Mouse (Mus musculus) retina, adult 2 months (tissue): Measurements from ENCODE around the gene Tmem184b.

Experiments used
- DNase-seq: peaks from one replicate; pipeline ENCODE4 v3.0.0-alpha.2; 2012; ENCODE audit warnings: low read depth, low spot score

Gene Tmem184b

GRCm38 (mm10) chr15:79342641-79343337 lies 60.6 kb downstream of the Tmem184b start:
- DNase-seq = no peak

DNA sequence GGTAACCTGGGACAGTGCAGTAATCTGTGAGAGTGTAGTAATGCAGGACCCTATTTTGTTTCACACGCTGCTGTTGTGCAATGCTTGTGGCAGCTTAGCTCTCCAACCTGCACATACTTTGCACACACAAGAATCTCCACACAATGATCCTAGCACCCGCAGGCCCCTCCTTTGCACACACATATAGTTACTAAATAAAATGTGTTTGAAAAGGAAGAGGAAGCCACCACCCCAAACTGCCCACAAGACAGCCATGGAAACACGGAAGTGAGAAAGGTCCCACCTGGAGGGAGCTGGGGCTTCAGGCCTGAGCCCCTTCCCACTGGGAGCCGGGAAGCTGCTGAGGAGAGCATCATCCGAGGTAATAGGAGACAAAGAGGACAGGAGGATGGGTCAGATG lies 64.4 kb downstream of the Tmem184b start:
- no peak for DNase-seq

- DNase-seq = no peak
Measured at GRCm38 (mm10) chr15:79335061-79335655, 68.2 kb downstream of the Tmem184b start.

- DNase-seq = no peak
Measured at GRCm38 (mm10) chr15:79333409-79333808, 70.0 kb downstream of the Tmem184b start.

DNA sequence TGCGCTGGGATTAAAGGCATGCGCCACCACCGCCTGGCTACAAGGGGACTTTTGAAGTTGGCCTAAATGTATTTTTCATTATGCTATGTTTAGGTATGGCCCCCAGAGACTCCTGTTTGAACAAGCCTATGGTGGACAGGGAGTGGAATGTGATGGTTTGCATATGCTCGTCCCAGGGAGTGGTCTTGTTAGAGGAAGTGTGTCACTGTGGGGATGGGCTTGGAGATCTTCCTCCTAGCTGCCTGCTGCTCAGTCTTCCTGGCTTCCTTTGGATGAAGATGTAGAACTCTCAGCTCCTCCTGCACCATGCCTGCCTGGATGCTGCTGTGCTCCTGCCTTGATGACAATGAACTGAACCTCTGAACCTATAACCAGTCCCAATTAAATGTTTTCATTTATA lies 72.8 kb downstream of the Tmem184b start:
- no peak for DNase-seq

DNA sequence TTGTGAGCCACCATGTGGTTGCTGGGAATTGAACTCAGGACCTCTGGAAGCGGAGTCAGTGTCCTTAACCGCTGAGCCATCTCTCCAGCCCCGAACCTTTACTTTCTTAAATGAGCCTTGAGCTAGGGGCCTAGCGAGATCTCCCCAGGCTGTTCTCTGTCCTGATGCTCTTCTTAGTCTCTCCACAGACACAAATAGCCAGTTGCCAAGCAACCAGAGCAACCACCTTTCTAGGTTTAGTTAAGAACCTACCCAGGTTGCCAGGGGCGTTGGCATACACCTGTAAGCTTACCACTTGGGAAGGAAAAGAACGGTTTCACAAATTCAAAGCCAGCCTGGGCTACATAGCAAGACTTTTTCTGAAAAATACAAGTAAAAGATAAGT lies 73.4 kb downstream of the Tmem184b start:
- DNase-seq = no peak

DNA sequence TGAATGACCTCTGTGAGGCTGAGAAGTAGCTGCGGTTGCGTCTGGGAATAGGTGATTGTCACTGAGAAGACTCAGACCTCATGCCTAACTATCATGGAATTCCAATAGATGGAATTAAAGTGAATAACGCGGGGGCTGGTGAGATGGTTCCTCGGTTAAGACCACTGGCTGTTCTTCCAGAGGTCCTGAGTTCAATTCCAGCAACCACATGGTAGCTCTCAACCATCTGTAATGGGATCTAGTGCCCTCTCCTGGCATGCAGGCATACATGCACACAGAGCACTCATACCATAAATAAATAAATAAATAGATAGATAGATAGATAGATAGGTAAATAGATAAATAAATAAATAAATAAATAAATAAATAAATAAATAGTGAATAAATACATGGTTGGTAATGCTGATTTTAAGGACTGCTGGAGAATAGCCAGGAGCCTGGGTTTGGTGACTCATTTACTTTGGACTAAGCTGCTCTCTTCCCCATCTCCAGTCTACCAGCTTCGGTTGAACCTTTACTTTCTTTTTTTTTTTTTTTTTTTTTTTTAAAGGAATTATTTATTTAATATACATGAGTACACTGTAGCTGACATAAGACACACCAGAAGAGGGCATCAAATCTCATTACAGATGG lies 73.9 kb downstream of the Tmem184b start:
- DNase-seq = no peak

DNA sequence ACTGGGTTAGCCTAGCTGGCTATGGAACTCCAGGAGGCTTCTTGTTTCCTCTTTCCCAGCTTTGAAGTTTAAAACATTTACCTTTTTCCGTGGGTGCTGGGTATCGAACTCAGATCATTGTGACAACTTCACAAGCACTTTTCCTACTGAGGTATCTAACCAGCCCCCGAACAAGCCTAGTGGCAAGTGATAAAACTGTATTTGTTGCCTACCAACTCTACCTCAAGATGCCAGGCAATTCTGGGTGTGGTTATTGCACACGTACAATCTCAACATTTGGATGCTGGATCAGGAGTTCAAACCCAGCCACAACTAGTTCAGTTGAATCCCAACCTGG lies 74.5 kb downstream of the Tmem184b start:
- no peak for DNase-seq

GRCm38 (mm10) chr15:79328058-79328938 lies 75.1 kb downstream of the Tmem184b start, which contains the start of gene Pla2g6:
TSS of gene Pla2g6 (minus strand) at chr15:79328390.
- peak; percentile 89 for DNase-seq

DNA sequence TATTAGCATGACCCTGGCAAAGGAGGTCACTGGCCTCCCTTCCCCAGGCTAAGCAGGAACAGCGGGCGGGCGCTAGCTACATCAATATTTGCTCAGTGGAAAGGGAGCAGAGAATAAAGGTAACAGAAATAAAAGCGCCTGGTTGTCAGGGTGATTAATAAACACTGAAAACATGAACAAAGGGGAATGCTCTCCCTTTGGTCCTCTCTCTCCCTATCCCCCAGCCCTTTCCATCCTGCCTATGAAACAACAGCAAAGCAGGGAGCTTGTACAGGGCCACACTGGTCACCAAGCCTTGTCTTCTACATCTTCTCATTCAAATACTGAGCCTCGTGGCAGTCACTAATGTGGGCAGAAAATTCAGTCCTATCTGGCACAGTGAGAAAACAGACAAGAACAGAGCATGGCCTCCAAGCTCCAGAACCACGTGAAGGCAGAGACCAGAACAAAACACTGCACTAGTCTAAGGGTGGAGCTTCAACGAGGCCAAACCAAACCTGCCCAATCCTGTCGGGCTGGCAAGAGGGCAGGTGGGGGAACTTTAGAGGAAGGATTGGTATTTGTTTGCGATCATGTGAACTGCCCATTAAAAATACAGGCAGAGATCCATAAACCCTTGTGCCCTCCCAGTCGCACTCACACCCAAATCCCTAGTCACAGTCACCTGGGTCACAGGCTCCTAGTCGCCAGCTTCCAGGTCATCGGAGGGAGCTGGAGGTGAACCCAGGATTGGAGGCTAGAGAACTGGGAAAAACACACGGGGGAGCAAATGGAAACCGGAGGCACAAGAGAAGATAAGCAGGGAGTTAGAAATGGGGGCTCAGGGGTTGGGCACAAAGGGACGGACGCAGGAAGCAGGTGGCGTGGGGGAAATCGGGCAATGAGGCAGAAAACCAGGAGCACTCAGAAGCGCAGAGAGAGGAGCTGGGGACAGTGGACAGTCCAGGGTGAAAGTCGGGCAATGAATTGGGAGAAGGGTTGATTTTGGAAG lies 76.1 kb downstream of the Tmem184b start:
- DNase-seq = no peak

DNA sequence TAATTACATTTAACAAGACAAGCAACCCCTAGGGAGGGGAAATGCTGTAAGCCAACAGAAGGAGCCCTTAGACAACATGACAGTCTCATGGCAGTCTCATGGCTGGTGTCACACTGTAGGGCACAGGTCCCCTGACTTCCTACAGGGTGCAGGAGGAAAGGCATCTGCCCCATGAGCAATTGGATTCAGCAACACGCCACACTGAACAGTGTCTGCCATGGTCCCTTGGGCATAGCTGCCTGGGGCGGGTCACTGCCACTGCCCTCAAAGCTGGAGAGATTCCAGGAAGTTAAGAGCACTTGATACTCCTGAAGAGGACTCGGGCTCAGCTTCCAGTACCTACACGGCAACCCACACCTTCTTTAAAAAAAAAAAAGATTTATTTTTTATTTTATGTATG lies 77.1 kb downstream of the Tmem184b start:
- DNase-seq = no peak

DNA sequence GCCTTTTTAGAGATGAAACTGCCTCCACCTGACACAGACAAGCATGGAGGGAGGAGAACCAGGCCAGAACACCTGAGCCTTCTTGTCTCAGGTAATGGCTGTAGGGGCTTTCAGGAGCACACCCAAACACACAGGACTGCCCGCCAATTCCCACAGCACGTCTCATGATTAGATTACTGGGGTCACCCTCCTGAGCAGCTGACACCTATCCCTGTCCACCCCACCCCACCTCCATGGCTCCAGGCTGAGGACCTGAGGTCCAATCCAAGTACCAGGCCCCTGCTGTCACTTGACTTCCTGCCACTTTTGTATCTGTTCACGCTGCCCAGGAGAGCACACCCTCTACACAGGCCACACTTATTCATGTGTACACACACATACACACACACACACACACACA lies 77.6 kb downstream of the Tmem184b start:
- DNase-seq = no peak

DNA sequence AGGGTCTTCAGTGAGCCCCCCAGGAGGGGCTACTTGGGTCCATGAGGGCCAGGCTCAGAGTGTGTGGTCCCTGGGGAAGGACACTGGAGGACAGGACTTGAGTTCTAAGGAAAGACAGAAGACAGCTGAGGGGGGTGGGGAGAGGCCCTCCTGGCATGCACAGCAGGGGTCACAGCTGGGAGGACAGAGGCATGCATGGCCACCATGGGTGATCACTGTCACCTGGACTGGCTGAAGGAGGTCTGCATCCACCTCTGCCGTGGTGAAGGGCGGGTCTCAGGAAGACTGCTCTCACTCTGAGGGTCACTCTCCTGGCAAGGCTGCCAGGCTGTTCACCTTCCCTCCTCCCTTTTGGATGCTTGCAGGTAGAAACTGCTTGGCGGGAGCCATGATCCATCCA lies 79.0 kb downstream of the Tmem184b start:
- DNase-seq = no peak

DNA sequence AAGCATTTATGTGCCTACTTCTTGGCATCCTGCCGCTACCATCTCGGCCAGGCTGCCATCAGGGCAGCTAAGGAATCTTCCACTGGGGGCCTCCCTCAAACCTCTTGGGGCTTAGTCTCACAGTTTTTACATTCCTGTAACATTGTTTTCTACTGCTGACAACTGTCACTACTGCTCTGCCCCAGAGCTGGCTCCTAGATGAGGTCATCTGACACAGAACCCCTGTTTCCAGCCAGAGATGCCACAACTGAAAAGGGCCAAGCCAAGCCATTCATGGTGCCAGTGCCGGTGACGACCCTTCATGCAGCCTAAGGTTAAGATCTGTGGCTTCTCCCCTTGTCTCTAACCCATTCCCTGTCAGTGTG lies 79.6 kb downstream of the Tmem184b start:
- no peak for DNase-seq

DNA sequence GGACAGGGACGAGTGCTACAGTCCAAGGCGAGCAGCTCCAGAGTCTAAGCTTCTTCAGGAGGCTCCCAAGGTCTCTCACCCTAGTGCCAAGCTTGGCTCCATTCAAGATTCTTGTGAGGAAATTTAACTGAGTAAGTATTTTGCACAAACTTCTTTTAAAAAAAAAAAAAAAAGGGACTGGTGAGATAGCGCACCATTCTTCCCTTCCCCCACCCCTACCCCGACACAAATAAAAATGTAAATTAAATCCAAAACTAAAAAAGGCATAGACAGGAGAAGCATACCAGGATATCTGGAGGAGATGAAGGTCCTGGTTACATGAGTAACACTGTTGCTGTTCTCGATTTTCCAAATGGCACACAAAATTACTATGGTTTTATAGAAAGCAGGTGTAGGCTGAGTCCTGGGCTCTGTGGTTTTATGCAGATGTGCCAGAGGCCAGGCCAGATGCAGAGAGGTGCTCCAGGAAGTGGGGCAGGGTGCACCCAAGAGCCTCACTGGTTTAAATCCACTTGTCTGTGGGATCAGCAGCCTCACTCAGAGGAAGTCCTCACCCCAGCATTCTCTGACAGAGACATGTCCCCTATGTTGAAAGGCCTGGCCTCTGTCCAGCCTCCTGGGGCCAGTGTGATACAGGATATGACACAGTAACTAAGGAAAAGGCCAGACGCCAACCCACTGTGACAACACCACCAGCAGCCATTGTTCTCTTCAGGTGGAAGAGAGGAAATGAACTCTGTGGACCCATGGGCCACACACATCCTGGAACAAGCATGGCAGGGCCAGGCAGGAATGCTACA lies 80.2 kb downstream of the Tmem184b start:
- DNase-seq = no peak

GRCm38 (mm10) chr15:79322281-79322990 lies 80.9 kb downstream of the Tmem184b start:
- no peak for DNase-seq

GRCm38 (mm10) chr15:79321733-79322190 lies 81.6 kb downstream of the Tmem184b start:
- no peak for DNase-seq

GRCm38 (mm10) chr15:79313848-79314369 lies 89.5 kb downstream of the Tmem184b start:
- DNase-seq = no peak
